Mouse (Mus musculus) c-Kit-positive CD71-positive TER-119-positive erythroid progenitor cells, embryonic 14.5 days (primary cell): ENCODE measurements around the gene Nckap5.

Experiments used
- DNase-seq: peaks from one replicate; pipeline ENCODE4 v3.0.0-alpha.2; 2013; ENCODE audit warnings: low spot score

The Nckap5 gene

GRCm38 (mm10) chr1:126700978-126701320 lies 129.7 kb downstream of the Nckap5 start:
- no peak for DNase-seq

DNA sequence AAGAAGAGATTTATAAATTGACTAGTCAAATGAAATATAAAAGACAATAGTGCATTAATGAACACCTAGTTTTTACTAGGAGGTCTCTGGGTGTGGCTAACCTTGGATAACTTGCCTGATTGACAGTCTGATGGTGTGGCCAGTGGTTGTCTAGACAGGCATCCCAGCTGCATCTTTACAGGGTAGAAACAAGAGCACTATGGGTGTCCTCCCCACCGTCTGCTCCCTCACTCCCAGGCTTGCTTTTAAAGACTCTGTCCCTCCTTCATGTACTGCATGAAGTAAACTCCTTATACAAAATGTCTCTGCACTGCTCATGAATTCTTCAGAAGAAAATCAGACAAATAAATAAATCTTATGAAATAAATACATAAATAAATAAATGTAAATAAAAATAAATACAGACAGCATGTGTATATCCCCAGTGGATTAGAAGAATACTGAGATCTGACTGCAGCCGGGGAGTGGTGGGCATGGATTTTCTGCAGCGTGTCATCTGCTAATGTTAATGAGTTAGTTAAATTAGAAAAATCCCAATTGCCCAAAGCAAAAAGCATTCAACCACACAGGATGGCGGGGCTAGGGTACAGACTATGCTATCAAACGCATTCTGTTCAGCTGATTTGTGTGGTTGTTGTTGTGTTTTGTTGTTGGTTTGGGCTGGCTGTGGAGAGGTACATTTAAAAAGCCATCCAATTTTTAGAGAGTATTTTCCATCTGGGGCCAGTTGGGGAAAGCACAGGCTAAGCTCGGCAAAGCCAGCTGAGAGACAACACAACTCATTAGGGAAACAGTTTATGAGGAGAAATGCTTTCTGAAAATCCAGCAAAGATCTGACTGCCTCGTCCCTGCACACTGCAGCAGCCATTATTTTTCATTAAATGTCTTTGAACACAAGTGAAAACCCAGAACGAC lies 130.3 kb downstream of the Nckap5 start:
- no peak for DNase-seq

DNA sequence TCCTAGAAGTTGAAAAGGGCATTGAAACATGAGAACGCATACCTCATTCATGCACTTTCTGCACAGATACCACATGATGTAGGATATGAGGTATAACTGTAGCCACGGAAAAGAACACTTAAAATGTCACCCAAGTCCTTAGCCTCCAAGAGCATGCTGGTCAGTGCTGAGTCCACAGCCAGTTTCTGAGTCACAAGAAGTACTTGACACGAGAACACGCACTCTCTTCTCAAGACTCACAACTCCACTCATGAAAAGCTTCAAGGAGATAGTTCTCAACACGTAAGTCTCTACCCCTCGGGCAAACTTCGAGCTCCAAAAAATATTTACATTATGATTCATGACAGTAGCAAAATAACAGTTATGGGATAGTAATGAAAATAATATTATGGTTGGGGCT lies 137.0 kb downstream of the Nckap5 start:
- no peak for DNase-seq

- DNase-seq = no peak
These were observed 142.0 kb downstream of the Nckap5 start for GRCm38 (mm10) chr1:126688593-126688992.

- no peak for DNase-seq
These were observed 143.9 kb downstream of the Nckap5 start for GRCm38 (mm10) chr1:126686678-126687077.

DNA sequence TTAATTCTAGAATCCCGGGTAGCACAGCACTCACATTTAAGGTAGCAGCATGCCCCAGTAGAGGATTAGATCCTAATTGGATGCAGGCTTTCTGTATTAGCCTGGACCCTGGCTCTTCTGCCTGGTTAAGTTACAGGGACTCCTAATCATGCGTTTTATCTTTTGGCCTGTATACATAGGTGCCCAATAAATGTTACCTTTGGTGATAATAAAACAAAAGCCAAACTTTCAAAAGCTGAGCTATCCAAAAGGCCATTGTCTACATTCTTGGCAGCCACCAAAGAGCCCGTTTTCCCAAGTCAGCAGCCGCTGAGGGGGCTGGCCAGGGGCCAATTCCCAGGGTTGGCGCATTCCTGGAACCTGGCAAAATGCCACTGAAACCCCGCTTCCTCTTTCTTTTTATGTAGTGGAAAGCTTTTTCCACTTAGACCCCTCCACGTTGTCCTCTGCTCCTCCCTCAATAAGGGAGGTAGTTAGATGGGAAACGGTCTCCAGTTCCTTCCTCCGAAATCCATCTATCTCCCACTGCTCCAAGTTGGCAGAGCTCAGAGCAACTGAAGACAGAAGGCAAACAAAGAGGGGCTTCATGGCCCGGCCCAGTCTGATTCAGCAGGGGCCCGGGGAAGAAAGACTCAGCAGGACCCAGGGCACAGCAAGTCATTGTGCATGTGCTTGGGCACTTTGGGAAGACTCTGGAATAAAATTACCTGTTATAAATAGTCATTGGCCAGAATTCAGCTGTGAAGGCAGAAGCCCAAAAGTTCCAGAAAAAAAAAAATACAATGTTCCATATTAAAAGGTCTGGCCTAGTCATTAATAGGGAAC lies 146.8 kb downstream of the Nckap5 start:
- DNase-seq = no peak

DNA sequence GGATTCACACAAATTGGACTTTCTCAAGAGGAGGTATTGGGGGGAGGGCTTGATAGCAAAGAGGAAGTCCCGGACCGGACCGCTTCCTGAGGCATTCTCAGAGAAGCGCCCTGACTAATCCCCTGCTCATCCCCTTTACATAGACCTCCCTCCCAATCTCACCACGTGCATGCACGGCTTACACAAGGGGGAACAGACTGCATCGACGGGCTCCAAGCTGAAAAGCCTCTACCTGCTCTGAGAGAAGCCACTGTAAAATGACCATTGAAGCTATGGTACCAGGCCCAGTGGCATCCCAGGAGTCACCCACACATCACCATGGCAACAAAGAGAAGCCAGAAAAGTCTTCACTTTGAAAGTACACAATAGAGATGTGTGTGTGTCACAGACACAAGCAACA lies 148.8 kb downstream of the Nckap5 start:
- DNase-seq = no peak

GRCm38 (mm10) chr1:126679348-126679747 lies 151.3 kb downstream of the Nckap5 start:
- DNase-seq = no peak

DNA sequence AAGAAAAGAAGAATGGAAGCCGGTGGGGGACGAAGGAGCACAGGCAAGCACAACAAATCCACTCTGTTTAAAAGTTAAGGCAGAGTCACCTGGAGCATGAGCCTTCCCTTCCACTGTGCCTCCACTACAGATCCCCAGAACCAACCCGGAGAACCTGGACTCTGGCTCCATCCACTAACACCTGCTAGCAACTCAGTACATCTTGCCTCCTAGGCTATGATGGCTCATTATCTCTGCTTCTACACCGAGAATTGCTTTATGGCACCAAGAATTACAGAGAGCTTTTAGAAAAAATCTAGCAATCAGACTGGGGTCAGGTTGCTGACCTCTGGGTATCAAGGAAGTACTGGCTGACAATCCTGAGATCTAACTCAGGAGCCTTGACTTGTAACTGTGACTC lies 153.3 kb downstream of the Nckap5 start:
- DNase-seq = no peak

DNA sequence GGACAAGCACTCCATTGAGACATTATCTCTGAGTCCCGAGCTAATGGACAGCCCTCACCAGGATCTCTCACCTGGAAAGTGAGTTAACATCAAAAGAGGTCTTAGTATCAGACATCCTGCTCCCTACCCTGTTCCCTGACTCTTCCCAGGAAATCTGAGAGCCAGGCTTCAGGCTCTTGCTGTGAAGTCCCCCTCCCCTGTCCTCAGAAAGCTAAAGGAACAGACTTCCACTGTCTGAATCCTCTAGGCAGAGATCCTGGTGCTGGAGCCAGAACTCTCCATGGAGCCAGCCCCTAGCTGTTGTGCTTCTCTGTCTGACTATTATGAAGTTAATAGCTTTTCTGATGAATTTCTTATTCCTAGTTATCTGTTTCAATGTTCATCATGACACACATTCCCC lies 153.8 kb downstream of the Nckap5 start:
- no peak for DNase-seq

GRCm38 (mm10) chr1:126675142-126675541 lies 155.5 kb downstream of the Nckap5 start:
- no peak for DNase-seq

- DNase-seq = no peak
These were observed 157.4 kb downstream of the Nckap5 start for GRCm38 (mm10) chr1:126673238-126673637.

DNA sequence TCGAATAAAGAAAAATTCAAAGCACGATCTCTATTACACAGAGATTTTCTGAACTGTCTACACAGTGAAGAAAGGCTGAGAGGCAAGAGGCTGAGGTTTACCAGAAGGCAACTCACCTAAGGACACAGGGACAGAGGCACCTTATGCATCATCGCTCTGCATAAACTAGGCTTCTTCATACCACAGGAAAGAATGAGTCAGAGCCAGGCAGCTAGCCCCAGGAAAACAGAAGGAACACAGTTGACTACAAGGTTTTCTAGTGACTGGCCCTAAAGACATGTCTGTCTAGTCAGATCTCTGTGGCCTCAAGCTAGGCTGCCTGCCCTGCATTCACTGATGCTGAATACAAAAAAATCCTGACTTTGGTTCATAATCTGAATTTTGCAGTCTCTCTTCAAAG lies 160.1 kb downstream of the Nckap5 start:
- no peak for DNase-seq

DNA sequence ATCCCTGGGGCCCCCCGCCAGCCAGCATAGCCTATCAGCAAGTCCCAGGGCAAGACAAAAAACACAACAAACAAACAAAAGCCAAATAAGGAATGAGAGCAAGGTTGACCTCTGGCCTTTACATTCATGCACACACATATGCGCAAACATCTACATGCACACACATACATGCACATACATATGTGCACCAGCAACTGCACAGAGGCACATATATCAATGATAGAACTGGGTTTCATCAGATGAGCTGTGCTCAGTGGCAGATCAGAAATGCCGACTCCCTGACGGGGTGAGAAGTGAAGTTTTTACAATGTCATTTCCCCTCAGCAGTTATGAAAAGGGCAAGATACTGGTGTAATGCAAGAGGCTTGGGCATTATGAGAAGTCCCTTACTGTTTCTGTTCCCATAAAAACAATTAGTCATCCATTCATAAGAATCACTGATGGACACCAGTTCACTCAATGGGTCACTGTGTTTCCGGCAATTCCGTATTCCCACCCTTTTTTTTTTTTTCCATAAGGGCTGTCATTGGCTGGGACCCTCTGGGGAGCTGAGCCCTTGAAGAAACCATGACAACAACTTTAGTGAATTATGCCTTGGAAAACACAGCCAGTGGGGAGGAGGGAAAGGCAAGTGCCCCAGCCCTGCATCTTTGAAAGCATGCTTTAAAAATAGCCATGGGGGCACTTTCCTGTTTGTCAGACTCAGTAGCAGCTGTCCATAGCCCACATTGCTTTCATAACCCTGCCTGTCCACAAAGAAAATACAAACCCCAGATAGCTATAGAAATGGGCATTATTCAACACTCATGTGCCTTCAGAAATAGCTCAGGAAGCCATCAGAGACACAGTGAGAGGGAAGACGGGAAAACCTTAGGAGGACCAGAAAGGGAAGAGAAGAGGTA lies 170.2 kb downstream of the Nckap5 start:
- DNase-seq = no peak

- DNase-seq = no peak
These were observed 171.9 kb downstream of the Nckap5 start for GRCm38 (mm10) chr1:126658731-126659130.

GRCm38 (mm10) chr1:126656246-126656645 lies 174.4 kb downstream of the Nckap5 start:
- DNase-seq = no peak

DNA sequence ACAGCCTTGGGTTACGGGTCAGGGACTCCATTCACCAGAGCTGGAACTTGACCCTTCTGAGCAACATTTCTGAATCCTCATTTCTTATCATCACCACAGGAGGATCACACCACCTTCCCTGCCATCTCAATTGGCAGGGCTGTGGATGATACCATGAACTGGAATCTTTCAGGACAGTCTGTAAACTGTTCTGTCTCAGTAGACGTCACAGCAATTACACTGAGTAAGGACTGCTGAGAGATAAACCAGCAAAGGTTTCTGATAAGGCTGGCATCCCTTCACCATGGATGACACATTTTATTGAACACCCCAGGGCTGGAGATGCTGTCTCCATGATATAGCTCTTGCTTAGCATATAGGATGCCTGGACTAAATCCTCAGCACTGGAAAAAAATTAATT lies 178.5 kb downstream of the Nckap5 start:
- DNase-seq = peak; percentile 20

- peak; percentile 70 for DNase-seq
These were observed 179.8 kb downstream of the Nckap5 start for GRCm38 (mm10) chr1:126650806-126651205.

DNA sequence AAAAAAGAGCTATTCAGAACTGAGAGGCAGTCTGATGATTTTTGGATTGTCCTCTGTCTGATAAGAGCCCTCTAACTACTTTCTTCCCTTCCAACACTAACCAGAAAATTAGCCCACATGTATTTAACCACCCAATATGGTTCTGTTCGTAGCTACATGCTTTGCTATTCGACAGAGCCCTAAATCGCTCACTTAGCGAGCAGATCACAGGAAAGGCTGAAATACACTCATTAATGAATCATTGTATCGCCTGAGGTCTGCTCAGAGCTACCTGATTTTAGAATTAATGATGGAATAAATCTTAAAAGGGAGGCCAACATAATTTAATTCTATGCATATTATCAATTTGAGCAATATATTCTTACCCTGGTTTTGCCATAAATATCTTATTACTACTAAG lies 187.8 kb downstream of the Nckap5 start:
- no peak for DNase-seq

DNA sequence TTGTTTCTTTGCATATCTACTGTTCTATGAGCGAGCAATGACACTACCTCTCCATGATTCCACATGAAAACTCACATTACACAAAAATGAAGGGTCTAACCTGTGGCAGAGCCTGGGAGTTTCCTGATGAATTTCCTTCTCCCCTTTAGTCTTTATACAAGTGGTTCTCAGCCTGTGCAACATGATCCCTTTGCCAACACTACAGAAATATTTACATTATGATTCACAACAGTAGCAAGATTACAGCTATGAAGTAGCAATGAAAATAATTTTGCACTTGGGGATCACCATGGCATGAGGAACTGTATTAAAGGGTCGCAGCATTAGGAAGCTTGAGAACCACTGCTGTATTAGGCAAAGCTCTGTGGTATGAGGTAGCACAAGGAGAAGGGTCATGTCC lies 191.1 kb downstream of the Nckap5 start:
- DNase-seq = no peak

DNA sequence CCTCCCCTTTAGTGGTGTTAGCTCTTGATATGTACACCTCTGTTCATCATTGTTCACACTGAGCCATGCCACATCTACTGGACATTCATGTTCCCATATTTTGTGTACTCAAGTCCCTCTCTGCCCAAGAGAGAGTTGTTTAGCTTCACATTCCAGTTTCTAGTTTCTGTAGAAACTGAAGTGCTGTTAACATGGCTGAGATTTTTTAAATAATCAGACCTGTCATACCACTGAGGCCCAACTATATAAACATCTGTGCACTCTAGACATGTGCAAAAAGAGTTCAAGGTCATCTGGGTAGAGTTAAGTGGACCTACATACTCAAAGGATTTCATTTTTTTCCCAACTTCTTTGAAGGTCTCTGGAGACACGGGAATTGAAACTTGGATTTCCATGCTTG lies 193.1 kb downstream of the Nckap5 start:
- DNase-seq = no peak

GRCm38 (mm10) chr1:126626206-126626605 lies 204.4 kb downstream of the Nckap5 start:
- no peak for DNase-seq
